Mouse (Mus musculus): ENCODE measurements at regions not wholly inside any gene's neighbourhood (a gene's known extent, or its start where the extent isn't known, plus 50 kb on each side); places are given as distances from the start of the nearest gene placed in this dataset.

DNA sequence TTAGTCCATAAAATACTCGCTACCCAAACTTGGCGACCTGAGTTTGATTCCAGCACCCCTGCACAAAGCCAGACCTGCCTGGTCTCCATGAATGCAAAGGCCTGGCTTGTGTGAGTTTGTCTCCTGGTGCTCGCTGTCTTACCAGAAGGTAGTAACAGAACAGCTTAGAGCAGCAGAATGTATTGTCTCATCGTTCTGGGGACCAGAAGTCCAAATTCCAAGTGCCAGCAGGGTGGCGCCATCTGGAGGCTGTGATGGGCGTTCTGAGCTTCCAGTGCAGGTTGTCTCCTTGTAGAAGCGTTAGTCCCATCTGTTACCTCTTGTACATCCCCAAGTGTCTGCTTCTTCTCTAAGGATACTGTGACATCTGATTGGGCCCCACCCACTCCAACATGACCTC is 57.5 kb upstream of the Sec14l1 start:
- TF ChIP-seq CTCF (conservative IDR thresholded peaks at IDR 0.05; ENCODE audit: low read length) (peak; percentile 62), NANOG (IDR thresholded peaks at IDR 0.05; ENCODE audit: borderline replicate concordance, low read length) (no peak)

Measured in E14TG2a.4 (cell line).